Mouse (Mus musculus): ENCODE results near the gene Klhl42. TPM values are rescaled to one million over a fixed set of nuclear protein-coding genes. Genes with fewer than 3 reads are reported as not detected.
A peak's percentile ranks its signal among the peaks of the same experiment; 100 is the strongest.

Gene Klhl42
- polyA plus RNA-seq, 1 experiment from 2014 or later: 9.0 TPM

DNA sequence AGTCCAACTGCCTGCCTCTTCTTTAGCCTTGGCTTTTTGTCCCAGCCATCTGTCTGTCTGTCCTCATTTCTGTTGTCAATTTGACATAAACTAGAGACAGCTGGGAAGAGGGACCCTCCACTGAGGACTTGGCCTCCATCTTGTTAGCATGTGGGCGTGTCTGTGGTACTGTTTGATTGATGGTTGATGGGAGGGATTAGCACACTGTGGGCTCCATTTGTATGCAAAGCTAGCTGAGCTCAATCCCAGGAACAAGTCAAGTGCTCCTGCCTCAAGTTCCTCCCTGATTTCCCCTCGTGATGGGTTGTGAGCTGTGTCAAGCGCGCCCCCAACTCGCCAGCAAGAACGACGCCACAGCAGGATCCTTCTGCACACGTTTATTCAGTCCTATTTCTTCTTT, 14.3 kb upstream of the Klhl42 start:
- WGBS: 79% methylated on average over 8 of the region's 8 CpGs
- Histone ChIP-seq H3K4me1 (replicated peaks; ENCODE audit: control insufficient read depth, insufficient read depth, low read length) (no peaks in the 10 kb centered on the region), H3K4me3 (ENCODE audit: low read depth, low read length) (no peak overlapping the region), H3K27me3 (ENCODE audit: control insufficient read depth, insufficient read depth, low read length) (no peaks in the 10 kb centered on the region), H3K4me2 (ENCODE audit: low read depth, low read length, severe bottlenecking) (no peak overlapping the region), H3K9ac (ENCODE audit: low read length) (no peak overlapping the region), H3K36me3 (ENCODE audit: control insufficient read depth, insufficient read depth, low read length) (no peaks in the 10 kb centered on the region), H3K9me3 (ENCODE audit: control insufficient read depth, low read length) (no peaks in the 10 kb centered on the region), H3K27ac (ENCODE audit: low read depth, low read length) (no peak overlapping the region)
- peak; percentile 60; the same call in 1 of the 2 replicates for ATAC-seq (replicated peaks; ENCODE audit: low FRiP score)
- no peak for DNase-seq (ENCODE audit: low spot score)

- H3K9ac ChIP-seq (ENCODE audit: low read length): no peak overlapping the region
- no peak overlapping the region for H3K4me2 ChIP-seq (ENCODE audit: low read depth, low read length, severe bottlenecking)
- 94% methylated on average over 10 of the region's 10 CpGs for WGBS
- no peak for ATAC-seq (replicated peaks; ENCODE audit: low FRiP score)
- H3K9me3 ChIP-seq (ENCODE audit: control insufficient read depth, low read length): no peaks in the 10 kb centered on the region
- H3K36me3 ChIP-seq (ENCODE audit: control insufficient read depth, insufficient read depth, low read length): no peaks in the 10 kb centered on the region
- H3K27ac ChIP-seq (ENCODE audit: low read depth, low read length): no peak overlapping the region
- H3K4me3 ChIP-seq (ENCODE audit: low read depth, low read length): no peak overlapping the region
- no peak for DNase-seq (ENCODE audit: low spot score)
- no peaks in the 10 kb centered on the region for H3K27me3 ChIP-seq (ENCODE audit: control insufficient read depth, insufficient read depth, low read length)
- H3K4me1 ChIP-seq (replicated peaks; ENCODE audit: control insufficient read depth, insufficient read depth, low read length): no peaks in the 10 kb centered on the region
Measured at GRCm38 (mm10) chr6:147079919-147080318, 11.3 kb upstream of the Klhl42 start.

- H3K4me2 ChIP-seq (ENCODE audit: low read depth, low read length, severe bottlenecking): no peak overlapping the region
- 0 out of 2 replicates have a peak, but pooled peaks cover 9% of the 10 kb centered on the region for H3K4me1 ChIP-seq (replicated peaks; ENCODE audit: control insufficient read depth, insufficient read depth, low read length)
- no peaks in the 10 kb centered on the region for H3K36me3 ChIP-seq (ENCODE audit: control insufficient read depth, insufficient read depth, low read length)
- no peak overlapping the region for H3K27ac ChIP-seq (ENCODE audit: low read depth, low read length)
- ATAC-seq (replicated peaks; ENCODE audit: low FRiP score) (no peak), DNase-seq (ENCODE audit: low spot score) (no peak)
- H3K27me3 ChIP-seq (ENCODE audit: control insufficient read depth, insufficient read depth, low read length): no peaks in the 10 kb centered on the region; the same call in none of the 2 replicates
- no peak overlapping the region for H3K9ac ChIP-seq (ENCODE audit: low read length)
- no peak overlapping the region for H3K4me3 ChIP-seq (ENCODE audit: low read depth, low read length)
- no peaks in the 10 kb centered on the region for H3K9me3 ChIP-seq (ENCODE audit: control insufficient read depth, low read length)
- 53% methylated on average over 7 of the region's 7 CpGs for WGBS
Measured at GRCm38 (mm10) chr6:147085398-147086040, 5.7 kb upstream of the Klhl42 start.

GRCm38 (mm10) chr6:147086594-147087225, 4.5 kb upstream of the Klhl42 start, which contains the start of gene Mansc4:
Gene Mansc4, minus strand, starts transcription at chr6:147087032.
- H3K36me3 ChIP-seq (ENCODE audit: control insufficient read depth, insufficient read depth, low read length): no peaks in the 10 kb centered on the region
- peak within 1 kb of the TSS; percentile 49 for H3K4me2 ChIP-seq (ENCODE audit: low read depth, low read length, severe bottlenecking)
- no peak within 1 kb of the TSS for H3K27ac ChIP-seq (ENCODE audit: low read depth, low read length)
- H3K4me3 ChIP-seq (ENCODE audit: low read depth, low read length): peak within 1 kb of the TSS; percentile 18; the same call in 1 of the 2 replicates
- no peaks in the 10 kb centered on the region for H3K9me3 ChIP-seq (ENCODE audit: control insufficient read depth, low read length)
- peak; percentile 67 for DNase-seq (ENCODE audit: low spot score)
- H3K4me1 ChIP-seq (replicated peaks; ENCODE audit: control insufficient read depth, insufficient read depth, low read length): 0 out of 2 replicates have a peak, but pooled peaks cover 9% of the 10 kb centered on the region
- no peak for ATAC-seq (replicated peaks; ENCODE audit: low FRiP score)
- H3K27me3 ChIP-seq (ENCODE audit: control insufficient read depth, insufficient read depth, low read length): no peaks in the 10 kb centered on the region; the same call in none of the 2 replicates
- H3K9ac ChIP-seq (ENCODE audit: low read length): peak within 1 kb of the TSS; percentile 57
- 4% methylated on average over 20 of the region's 20 CpGs for WGBS

- H3K4me1 ChIP-seq (replicated peaks; ENCODE audit: control insufficient read depth, insufficient read depth, low read length): peaks cover 13% of the 10 kb centered on the region; the same call in 1 of the 2 replicates
- no peaks in the 10 kb centered on the region for H3K9me3 ChIP-seq (ENCODE audit: control insufficient read depth, low read length)
- H3K9ac ChIP-seq (ENCODE audit: low read length): no peak overlapping the region
- DNase-seq (ENCODE audit: low spot score) (no peak), ATAC-seq (replicated peaks; ENCODE audit: low FRiP score) (no peak)
- H3K27ac ChIP-seq (ENCODE audit: low read depth, low read length): no peak overlapping the region
- no peaks in the 10 kb centered on the region; the same call in none of the 2 replicates for H3K27me3 ChIP-seq (ENCODE audit: control insufficient read depth, insufficient read depth, low read length)
- H3K4me3 ChIP-seq (ENCODE audit: low read depth, low read length): no peak overlapping the region
- H3K36me3 ChIP-seq (ENCODE audit: control insufficient read depth, insufficient read depth, low read length): no peaks in the 10 kb centered on the region
- no peak overlapping the region for H3K4me2 ChIP-seq (ENCODE audit: low read depth, low read length, severe bottlenecking)
- 39% methylated on average over 7 of the region's 7 CpGs for WGBS
Measured at GRCm38 (mm10) chr6:147087736-147088135, 3.4 kb upstream of the Klhl42 start.

GRCm38 (mm10) chr6:147088517-147088916, 2.7 kb upstream of the Klhl42 start:
- Histone ChIP-seq H3K4me2 (ENCODE audit: low read depth, low read length, severe bottlenecking) (no peak overlapping the region), H3K36me3 (ENCODE audit: control insufficient read depth, insufficient read depth, low read length) (no peaks in the 10 kb centered on the region), H3K9ac (ENCODE audit: low read length) (no peak overlapping the region), H3K27ac (ENCODE audit: low read depth, low read length) (no peak overlapping the region), H3K4me3 (ENCODE audit: low read depth, low read length) (no peak overlapping the region), H3K4me1 (replicated peaks; ENCODE audit: control insufficient read depth, insufficient read depth, low read length) (peaks cover 13% of the 10 kb centered on the region; the same call in 1 of the 2 replicates), H3K27me3 (ENCODE audit: control insufficient read depth, insufficient read depth, low read length) (no peaks in the 10 kb centered on the region; the same call in none of the 2 replicates), H3K9me3 (ENCODE audit: control insufficient read depth, low read length) (no peaks in the 10 kb centered on the region)
- DNase-seq (ENCODE audit: low spot score) (no peak), ATAC-seq (replicated peaks; ENCODE audit: low FRiP score) (no peak)
- WGBS: 80% methylated on average over 3 of the region's 3 CpGs

GRCm38 (mm10) chr6:147090191-147090590, 988 bp upstream of the Klhl42 start:
- WGBS: 65% methylated on average over 5 of the region's 5 CpGs
- peak overlapping the region; percentile 88; the same call in 1 of the 2 replicates for H3K9ac ChIP-seq (ENCODE audit: low read length)
- ATAC-seq (replicated peaks; ENCODE audit: low FRiP score) (no peak), DNase-seq (ENCODE audit: low spot score) (no peak)
- peak overlapping the region; percentile 98 for H3K4me2 ChIP-seq (ENCODE audit: low read depth, low read length, severe bottlenecking)
- H3K36me3 ChIP-seq (ENCODE audit: control insufficient read depth, insufficient read depth, low read length): no peaks in the 10 kb centered on the region
- no peak overlapping the region for H3K27ac ChIP-seq (ENCODE audit: low read depth, low read length)
- H3K4me3 ChIP-seq (ENCODE audit: low read depth, low read length): no peak overlapping the region
- H3K27me3 ChIP-seq (ENCODE audit: control insufficient read depth, insufficient read depth, low read length): no peaks in the 10 kb centered on the region; the same call in none of the 2 replicates
- H3K9me3 ChIP-seq (ENCODE audit: control insufficient read depth, low read length): no peaks in the 10 kb centered on the region
- H3K4me1 ChIP-seq (replicated peaks; ENCODE audit: control insufficient read depth, insufficient read depth, low read length): peaks cover 15% of the 10 kb centered on the region; the same call in 1 of the 2 replicates

DNA sequence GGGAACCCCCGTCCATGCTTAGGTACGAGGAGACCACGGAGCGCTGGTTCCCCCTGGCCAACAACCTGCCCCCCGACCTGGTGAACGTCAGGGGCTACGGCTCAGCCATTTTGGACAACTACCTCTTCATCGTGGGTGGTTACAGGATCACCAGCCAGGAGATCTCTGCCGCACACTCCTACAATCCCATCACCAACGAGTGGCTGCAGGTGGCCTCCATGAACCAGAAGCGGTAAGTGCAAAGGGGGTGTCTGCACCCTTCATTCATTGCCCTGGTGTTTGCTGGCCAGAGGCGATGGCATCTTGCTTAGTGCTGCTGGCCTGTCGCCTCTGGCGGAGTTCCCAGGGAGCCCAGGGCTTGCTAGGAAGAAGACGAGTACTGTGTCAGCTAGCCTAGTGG, 957 bp downstream of the Klhl42 start:
- Histone ChIP-seq H3K27me3 (ENCODE audit: control insufficient read depth, insufficient read depth, low read length) (no peaks in the 10 kb centered on the region; the same call in none of the 2 replicates), H3K36me3 (ENCODE audit: control insufficient read depth, insufficient read depth, low read length) (no peaks in the 10 kb centered on the region), H3K4me1 (replicated peaks; ENCODE audit: control insufficient read depth, insufficient read depth, low read length) (peaks cover 10% of the 10 kb centered on the region; the same call in 1 of the 2 replicates), H3K9me3 (ENCODE audit: control insufficient read depth, low read length) (no peaks in the 10 kb centered on the region), H3K9ac (ENCODE audit: low read length) (peak overlapping the region; percentile 88), H3K4me3 (ENCODE audit: low read depth, low read length) (peak overlapping the region; percentile 74), H3K4me2 (ENCODE audit: low read depth, low read length, severe bottlenecking) (peak overlapping the region; percentile 98), H3K27ac (ENCODE audit: low read depth, low read length) (no peak overlapping the region)
- ATAC-seq (replicated peaks; ENCODE audit: low FRiP score) (no peak), DNase-seq (ENCODE audit: low spot score) (peak; percentile 56)
- WGBS: 2% methylated on average over 15 of the region's 15 CpGs
